Mouse (Mus musculus): ENCODE data around the gene Pcca. TPM values are rescaled to one million over a fixed set of nuclear protein-coding genes. Genes with fewer than 3 reads are reported as not detected.

Pcca gene
- polyA plus RNA-seq, 1 experiment from 2014 or later = 37.7 TPM

DNA sequence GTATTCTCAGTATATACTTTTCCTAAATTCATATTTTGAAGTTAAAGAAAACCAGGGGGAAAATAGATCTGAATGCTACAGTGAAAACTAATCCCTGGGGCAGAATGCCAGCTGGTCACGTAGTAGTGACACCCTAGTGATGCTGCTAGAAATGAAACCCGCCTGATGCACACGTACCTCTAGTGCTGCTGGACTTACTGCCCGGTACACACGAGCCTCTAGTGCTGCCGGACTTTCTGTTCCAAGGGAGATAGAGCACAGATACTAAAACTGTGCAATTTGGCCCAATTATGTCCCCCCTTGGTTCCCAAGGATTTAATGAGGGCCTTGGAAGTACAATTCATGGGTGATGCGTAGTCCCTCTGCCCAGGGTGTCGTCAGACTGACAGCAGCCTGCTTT is 340.9 kb downstream of the Pcca start:
- Histone ChIP-seq H3K4me3 (replicated peaks) (no peak overlapping the region), H3K9me3 (no peaks in the 10 kb centered on the region), H3K27me3 (peaks cover 16% of the 10 kb centered on the region), H3K9ac (replicated peaks) (no peak overlapping the region), H3K4me2 (no peak overlapping the region), H3K27ac (no peak overlapping the region), H3K4me1 (replicated peaks) (peaks cover 17% of the 10 kb centered on the region), H3K36me3 (no peaks in the 10 kb centered on the region)
- no peak for ATAC-seq (ENCODE audit: insufficient number of reproducible peaks, insufficient read depth, low FRiP score, low TSS enrichment, low read depth)
- WGBS = 70% methylated on average over 8 of the region's 8 CpGs

DNA sequence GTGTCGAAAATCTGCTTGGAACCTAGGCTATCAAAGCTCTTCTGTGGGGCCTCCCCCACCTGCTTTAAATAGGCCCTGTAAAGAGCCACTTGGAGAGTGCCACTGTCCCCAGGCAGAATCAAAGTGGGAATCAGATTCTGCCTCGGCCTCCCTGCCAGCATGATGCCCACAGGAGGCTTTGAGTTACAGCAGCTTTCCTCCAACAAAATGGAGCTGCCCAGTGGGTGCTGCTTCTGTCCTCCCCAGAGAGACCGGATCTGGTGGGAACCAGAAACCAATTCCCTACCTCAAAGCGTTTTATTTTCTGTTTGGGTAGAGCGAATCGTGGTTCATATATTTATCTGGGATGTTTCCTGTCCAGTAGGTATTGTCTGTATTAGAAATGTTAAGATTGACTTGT is 341.5 kb downstream of the Pcca start:
- Histone ChIP-seq H3K27ac (no peak overlapping the region), H3K4me3 (replicated peaks) (no peak overlapping the region), H3K4me1 (replicated peaks) (peaks cover 15% of the 10 kb centered on the region), H3K9me3 (no peaks in the 10 kb centered on the region), H3K4me2 (no peak overlapping the region), H3K27me3 (peaks cover 20% of the 10 kb centered on the region), H3K9ac (replicated peaks) (no peak overlapping the region), H3K36me3 (no peaks in the 10 kb centered on the region)
- WGBS = 48% methylated on average over 6 of the region's 6 CpGs
- no peak for ATAC-seq (ENCODE audit: insufficient number of reproducible peaks, insufficient read depth, low FRiP score, low TSS enrichment, low read depth)

DNA sequence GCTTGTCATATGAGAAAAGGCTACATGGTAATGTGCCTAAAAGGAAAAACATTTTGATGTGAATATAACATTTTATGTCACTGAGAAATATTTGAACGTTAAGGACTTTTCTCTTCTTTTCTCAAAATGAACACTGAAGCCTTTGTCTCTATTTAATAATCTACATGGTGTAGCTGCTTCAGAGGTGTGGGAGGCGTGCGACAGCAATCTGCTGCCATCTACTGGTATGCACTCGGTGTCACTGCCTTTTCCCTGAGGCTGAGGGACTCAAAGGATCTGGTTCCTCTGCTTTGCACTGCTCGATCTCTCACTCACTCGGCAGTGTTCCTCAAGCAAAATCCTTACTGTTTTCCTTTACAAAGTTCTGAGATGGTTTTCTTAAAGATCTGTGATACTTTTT is 342.0 kb downstream of the Pcca start:
- Histone ChIP-seq H3K9me3 (no peaks in the 10 kb centered on the region), H3K27ac (no peak overlapping the region), H3K36me3 (no peaks in the 10 kb centered on the region), H3K4me3 (replicated peaks) (no peak overlapping the region), H3K27me3 (peaks cover 20% of the 10 kb centered on the region), H3K4me2 (no peak overlapping the region), H3K4me1 (replicated peaks) (peaks cover 10% of the 10 kb centered on the region), H3K9ac (replicated peaks) (no peak overlapping the region)
- under 1% methylated on average over 6 of the region's 6 CpGs for WGBS
- ATAC-seq (ENCODE audit: insufficient number of reproducible peaks, insufficient read depth, low FRiP score, low TSS enrichment, low read depth) = peak; percentile 85

DNA sequence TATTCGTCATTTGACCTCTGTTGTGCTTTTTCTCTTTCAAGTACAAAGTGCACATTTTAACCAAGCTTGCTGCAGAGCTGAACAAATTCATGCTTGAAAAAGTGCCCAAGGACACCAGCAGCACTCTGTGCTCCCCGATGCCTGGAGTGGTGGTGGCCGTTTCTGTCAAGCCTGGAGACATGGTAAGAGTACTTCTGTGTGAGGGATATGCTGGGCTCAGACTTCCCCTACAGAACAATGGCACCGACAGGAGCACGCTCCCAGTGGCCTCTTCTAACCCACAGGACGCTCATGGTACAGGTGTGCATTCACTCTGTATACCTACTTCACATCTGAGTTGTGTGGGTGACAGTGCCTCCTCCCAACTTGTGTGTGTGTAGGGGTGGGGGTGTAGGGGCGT is 342.6 kb downstream of the Pcca start:
- Histone ChIP-seq H3K9me3 (no peaks in the 10 kb centered on the region), H3K9ac (replicated peaks) (no peak overlapping the region), H3K36me3 (no peaks in the 10 kb centered on the region), H3K27ac (no peak overlapping the region), H3K4me2 (no peak overlapping the region), H3K27me3 (peaks cover 20% of the 10 kb centered on the region), H3K4me1 (replicated peaks) (peaks cover 11% of the 10 kb centered on the region), H3K4me3 (replicated peaks) (no peak overlapping the region)
- WGBS = 70% methylated on average over 7 of the region's 7 CpGs
- no peak for ATAC-seq (ENCODE audit: insufficient number of reproducible peaks, insufficient read depth, low FRiP score, low TSS enrichment, low read depth)

DNA sequence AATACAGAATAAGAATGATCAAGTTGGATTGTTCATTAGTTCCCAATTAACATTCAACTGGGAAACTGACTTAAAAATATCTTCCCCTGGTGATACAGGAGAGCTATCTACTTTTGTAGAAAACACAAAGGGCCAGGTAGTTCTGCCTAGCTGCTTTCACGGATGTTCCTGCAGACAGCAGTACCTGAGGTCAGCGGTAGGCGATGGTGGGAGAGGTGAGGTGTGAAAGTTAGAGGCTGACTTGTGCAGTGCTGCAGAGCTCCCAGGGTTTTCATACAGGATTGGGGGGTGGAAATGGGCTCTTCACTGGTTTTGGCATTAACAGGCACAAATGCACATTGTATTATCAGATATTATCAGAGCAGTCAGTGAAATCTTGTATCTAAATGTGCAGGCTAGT is 343.7 kb downstream of the Pcca start:
- Histone ChIP-seq H3K36me3 (no peaks in the 10 kb centered on the region), H3K4me2 (no peak overlapping the region), H3K27me3 (peaks cover 17% of the 10 kb centered on the region), H3K4me3 (replicated peaks) (no peak overlapping the region), H3K27ac (no peak overlapping the region), H3K4me1 (replicated peaks) (peaks cover 22% of the 10 kb centered on the region), H3K9ac (replicated peaks) (no peak overlapping the region), H3K9me3 (no peaks in the 10 kb centered on the region)
- WGBS = 83% methylated on average over 3 of the region's 3 CpGs
- ATAC-seq (ENCODE audit: insufficient number of reproducible peaks, insufficient read depth, low FRiP score, low TSS enrichment, low read depth) = no peak

DNA sequence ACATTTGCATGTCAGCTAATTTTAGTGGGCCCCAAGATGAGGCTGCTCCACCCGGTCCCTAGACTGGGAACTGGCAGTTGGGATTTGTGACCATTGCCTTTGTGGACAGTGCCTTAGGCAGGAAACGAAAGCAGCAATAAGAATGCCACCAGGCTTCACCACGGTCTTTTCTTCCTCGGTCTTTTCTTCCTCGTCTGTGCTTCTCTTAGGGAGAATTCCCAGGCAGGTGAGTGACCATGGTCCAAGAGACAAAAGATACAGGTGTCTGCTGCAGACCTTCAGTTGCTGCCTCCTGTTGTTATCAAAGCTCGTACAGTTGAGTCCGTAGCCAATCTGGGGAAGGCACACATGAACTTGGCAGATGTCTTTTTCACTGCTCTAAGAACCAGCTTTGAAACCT is 346.2 kb downstream of the Pcca start:
- peaks cover 32% of the 10 kb centered on the region for H3K4me1 ChIP-seq (replicated peaks)
- H3K27me3 ChIP-seq = peaks cover 13% of the 10 kb centered on the region
- no peaks in the 10 kb centered on the region for H3K36me3 ChIP-seq
- H3K4me2 ChIP-seq = no peak overlapping the region
- no peak overlapping the region for H3K27ac ChIP-seq
- no peaks in the 10 kb centered on the region for H3K9me3 ChIP-seq
- ATAC-seq (ENCODE audit: insufficient number of reproducible peaks, insufficient read depth, low FRiP score, low TSS enrichment, low read depth) = no peak
- no peak overlapping the region for H3K4me3 ChIP-seq (replicated peaks)
- H3K9ac ChIP-seq (replicated peaks) = no peak overlapping the region
- WGBS = 69% methylated on average over 7 of the region's 7 CpGs

DNA sequence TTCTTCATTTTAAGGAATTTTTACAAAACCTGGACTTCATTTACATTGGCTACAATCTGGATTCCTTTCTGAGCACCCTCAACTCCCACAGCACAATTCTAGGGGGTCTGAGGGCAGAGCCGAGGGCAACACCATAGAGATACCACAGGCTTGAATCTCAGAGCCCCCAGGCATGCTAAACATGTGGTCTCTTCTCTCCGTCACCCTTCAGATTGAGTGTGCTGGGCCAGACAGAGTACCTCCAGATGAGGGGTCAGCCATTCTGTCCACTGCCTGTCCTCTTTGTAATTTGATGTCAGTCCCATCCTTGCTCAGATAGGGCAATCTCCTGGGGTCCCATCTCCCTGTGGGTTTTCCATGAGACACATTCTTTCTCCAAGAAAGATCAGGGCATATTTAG is 347.6 kb downstream of the Pcca start:
- Histone ChIP-seq H3K36me3 (no peaks in the 10 kb centered on the region), H3K9me3 (no peaks in the 10 kb centered on the region), H3K9ac (replicated peaks) (no peak overlapping the region), H3K27me3 (peaks cover 8% of the 10 kb centered on the region), H3K4me2 (no peak overlapping the region), H3K27ac (0 out of 2 replicates have a peak overlapping the region, but pooled peaks have one; percentile 7), H3K4me3 (replicated peaks) (no peak overlapping the region), H3K4me1 (replicated peaks) (peaks cover 26% of the 10 kb centered on the region)
- ATAC-seq (ENCODE audit: insufficient number of reproducible peaks, insufficient read depth, low FRiP score, low TSS enrichment, low read depth) = no peak
- WGBS = 61% methylated on average over 2 of the region's 2 CpGs

DNA sequence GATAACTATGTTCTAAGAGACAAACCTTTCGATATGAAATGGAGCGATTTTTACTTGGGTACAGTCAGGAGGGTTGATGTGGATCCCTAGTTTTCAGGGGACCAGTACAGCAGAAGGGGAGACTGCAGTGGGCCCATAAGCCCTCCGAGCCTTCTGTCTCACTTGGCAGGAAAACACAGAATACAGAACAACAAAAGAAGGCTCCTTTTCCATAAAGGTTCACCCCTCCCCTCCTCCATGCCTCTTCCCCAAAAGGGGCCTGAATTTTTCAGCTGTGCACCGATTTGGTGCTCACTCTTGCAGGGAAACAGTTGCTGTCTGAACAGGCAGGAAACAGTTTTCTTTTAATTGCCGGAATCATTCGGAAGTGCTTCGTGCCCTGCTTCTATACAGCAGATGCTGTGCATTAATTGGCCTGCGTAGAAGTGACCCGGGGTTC is 348.1 kb downstream of the Pcca start:
- Histone ChIP-seq H3K4me2 (no peak overlapping the region; the same call in 1 of the 2 replicates), H3K36me3 (no peaks in the 10 kb centered on the region; the same call in 1 of the 2 replicates), H3K9me3 (no peaks in the 10 kb centered on the region), H3K27ac (peak overlapping the region; percentile 42; the same call in 1 of the 2 replicates), H3K4me1 (replicated peaks) (peaks cover 26% of the 10 kb centered on the region), H3K27me3 (0 out of 2 replicates have a peak, but pooled peaks cover 4% of the 10 kb centered on the region), H3K4me3 (replicated peaks) (no peak overlapping the region), H3K9ac (replicated peaks) (no peak overlapping the region)
- WGBS = 35% methylated on average over 9 of the region's 9 CpGs
- no peak for ATAC-seq (ENCODE audit: insufficient number of reproducible peaks, insufficient read depth, low FRiP score, low TSS enrichment, low read depth)

DNA sequence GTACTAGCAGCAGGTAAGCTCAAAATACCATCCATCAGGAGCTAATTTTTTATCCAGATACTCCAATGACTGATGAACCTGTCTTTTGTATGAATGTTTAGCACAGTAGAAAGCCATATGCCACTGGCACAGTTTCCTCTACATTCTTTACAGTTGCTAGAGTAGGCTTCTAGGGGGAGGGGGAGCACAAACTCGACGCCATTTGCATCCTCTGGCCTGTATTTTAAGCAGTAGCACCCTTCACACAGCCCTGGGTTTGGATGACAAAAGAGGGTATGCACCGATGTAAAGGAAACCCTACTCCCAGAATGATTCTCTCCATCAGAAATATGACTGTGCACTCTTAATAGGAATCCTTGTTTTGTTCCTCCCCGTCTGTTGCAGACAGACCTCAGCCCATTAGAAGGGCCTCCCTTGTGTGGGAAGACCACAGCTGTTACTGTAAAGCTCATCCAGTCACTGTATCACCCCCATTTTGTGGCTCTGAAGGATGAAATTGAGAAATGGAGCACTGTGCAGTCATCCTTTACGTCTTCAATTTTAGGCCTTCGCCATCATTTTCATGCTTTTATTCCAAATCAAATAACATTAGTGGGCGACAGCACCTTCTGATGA is 348.8 kb downstream of the Pcca start:
- Histone ChIP-seq H3K4me2 (no peak overlapping the region; the same call in 1 of the 2 replicates), H3K27me3 (0 out of 2 replicates have a peak, but pooled peaks cover 4% of the 10 kb centered on the region), H3K4me3 (replicated peaks) (no peak overlapping the region), H3K9me3 (no peaks in the 10 kb centered on the region), H3K9ac (replicated peaks) (no peak overlapping the region), H3K36me3 (no peaks in the 10 kb centered on the region; the same call in 1 of the 2 replicates), H3K27ac (no peak overlapping the region), H3K4me1 (replicated peaks) (peaks cover 29% of the 10 kb centered on the region)
- 68% methylated on average over 7 of the region's 7 CpGs for WGBS
- no peak for ATAC-seq (ENCODE audit: insufficient number of reproducible peaks, insufficient read depth, low FRiP score, low TSS enrichment, low read depth)

DNA sequence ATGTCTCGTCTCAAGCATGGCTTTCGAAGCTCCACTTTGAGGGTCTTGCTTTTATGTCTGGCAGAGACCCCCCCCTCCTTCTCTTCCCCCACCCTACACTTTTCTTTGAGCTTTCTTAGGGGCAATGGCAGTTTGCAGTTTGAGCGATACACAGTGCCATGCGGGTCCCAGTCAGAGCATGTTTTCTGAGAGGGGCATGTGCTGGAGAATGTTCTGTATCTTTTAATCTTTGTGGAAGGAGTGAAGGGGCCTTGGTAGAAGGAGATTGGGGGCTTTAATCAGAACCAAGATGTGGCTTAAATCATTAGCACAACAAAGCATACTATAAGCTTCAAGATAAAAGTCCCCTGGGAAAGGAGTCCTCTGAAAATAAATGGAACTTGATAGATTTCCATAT is 349.3 kb downstream of the Pcca start:
- peaks cover 34% of the 10 kb centered on the region for H3K4me1 ChIP-seq (replicated peaks)
- H3K4me3 ChIP-seq (replicated peaks) = no peak overlapping the region
- no peak overlapping the region for H3K27ac ChIP-seq
- H3K27me3 ChIP-seq = 0 out of 2 replicates have a peak, but pooled peaks cover 4% of the 10 kb centered on the region
- WGBS = 50% methylated on average over 4 of the region's 4 CpGs
- H3K9me3 ChIP-seq = no peaks in the 10 kb centered on the region
- ATAC-seq (ENCODE audit: insufficient number of reproducible peaks, insufficient read depth, low FRiP score, low TSS enrichment, low read depth) = no peak
- no peak overlapping the region for H3K9ac ChIP-seq (replicated peaks)
- H3K36me3 ChIP-seq = no peaks in the 10 kb centered on the region; the same call in 1 of the 2 replicates
- no peak overlapping the region for H3K4me2 ChIP-seq

DNA sequence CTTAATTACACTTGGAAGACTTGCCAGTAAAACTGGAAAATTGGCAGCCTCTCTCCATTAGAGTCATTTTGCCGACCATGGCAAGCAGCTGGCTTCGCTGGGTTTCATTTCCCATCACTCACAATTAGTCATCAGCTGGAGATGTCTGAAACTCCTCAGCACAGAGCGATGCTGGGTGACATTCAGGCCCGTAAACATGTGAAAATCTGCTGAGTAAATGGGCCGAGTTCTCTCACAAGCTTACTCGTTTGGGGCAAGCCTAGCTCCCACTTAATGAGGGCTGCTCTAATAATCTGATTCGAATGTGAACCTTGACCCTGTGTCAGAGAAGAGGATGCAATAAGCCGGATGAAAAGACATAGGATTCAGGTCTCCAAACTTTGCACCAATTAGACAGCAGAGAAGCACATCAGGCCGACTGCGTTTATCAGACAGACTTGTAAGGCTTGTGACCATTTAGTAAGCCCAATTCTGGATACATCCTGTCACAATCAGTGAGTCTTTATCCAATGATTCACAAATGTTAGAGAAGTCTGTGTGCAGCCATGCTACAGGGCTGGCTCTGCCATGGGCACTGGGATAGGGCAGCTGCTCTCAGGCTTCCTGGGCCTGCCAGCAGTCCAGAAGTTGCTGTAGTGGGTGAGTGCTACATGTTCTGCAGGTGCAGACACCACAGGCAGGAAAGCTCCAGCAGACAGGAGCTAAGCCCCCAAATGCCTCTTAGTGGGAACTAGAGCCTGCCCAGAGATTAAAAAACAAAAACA is 349.9 kb downstream of the Pcca start:
- WGBS = 23% methylated on average over 10 of the region's 10 CpGs
- no peak overlapping the region for H3K27ac ChIP-seq

More for the DNA sequence above, 349.9 kb downstream of the Pcca start:
- no peak for ATAC-seq (ENCODE audit: insufficient number of reproducible peaks, insufficient read depth, low FRiP score, low TSS enrichment, low read depth)
- Histone ChIP-seq H3K9ac (replicated peaks) (no peak overlapping the region), H3K4me3 (replicated peaks) (no peak overlapping the region), H3K9me3 (no peaks in the 10 kb centered on the region), H3K27me3 (0 out of 2 replicates have a peak, but pooled peaks cover 4% of the 10 kb centered on the region), H3K4me1 (replicated peaks) (peaks cover 40% of the 10 kb centered on the region), H3K4me2 (no peak overlapping the region), H3K36me3 (no peaks in the 10 kb centered on the region; the same call in 1 of the 2 replicates)
